Mouse (Mus musculus): Measurements from ENCODE around the gene 1700014D04Rik.

DNA sequence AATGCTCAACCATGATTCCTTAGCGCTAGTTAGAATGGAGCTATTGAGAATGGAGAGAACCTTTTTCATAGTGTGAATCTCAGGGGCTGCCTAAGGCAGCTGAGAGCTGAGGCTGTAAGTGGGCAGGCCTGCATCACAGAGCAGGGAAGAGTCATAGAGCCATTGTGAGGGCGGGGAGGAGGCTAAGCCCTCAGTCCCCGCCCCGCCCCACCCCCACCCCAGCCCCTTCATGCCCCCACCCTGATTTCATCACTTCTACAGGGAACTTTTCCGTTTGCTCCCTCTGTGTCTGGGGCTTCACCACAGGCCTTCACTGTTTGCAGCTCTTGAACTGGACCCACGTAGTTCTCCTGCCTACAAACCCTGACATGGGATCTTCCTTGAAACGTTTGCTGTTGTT lies 14.9 kb downstream of the 1700014D04Rik start, which contains the start of gene Spata31d1d:
- TF ChIP-seq POLR2A (IDR thresholded peaks at IDR 0.05; ENCODE audit: borderline replicate concordance, insufficient read depth, low read length) (no peak), CTCF (IDR thresholded peaks at IDR 0.05; ENCODE audit: borderline replicate concordance, insufficient read depth, low read depth, low read length) (no peak)

Measured in cerebellum, adult 2 months (tissue).